Mouse (Mus musculus) G1E (cell line): ENCODE measurements around the gene Eif4h.

Source experiments
- CTCF ChIP-seq: IDR thresholded peaks from 2 replicates; pipeline ENCODE4 v1.5.1; 2012; ENCODE audit warnings: low read depth, low read length, inconsistent platforms, mixed read lengths
- GATA1 ChIP-seq: IDR thresholded peaks from 2 replicates; pipeline ENCODE4 v1.6.1; 2012; ENCODE audit warnings: borderline replicate concordance, low read length, inconsistent platforms, mixed read lengths
- TAL1 ChIP-seq: conservative IDR thresholded peaks from 2 replicates; pipeline ENCODE4 v1.6.1; 2012; ENCODE audit warnings: low read depth, low read length, inconsistent platforms, mixed read lengths

GRCm38 (mm10) chr5:134613727-134614126 lies 25.6 kb downstream of the Eif4h start:
- TF ChIP-seq CTCF (no peak), TAL1 (no peak), GATA1 (no peak)
